Mouse (Mus musculus) ES-Bruce4 (cell line): ENCODE data around the gene Mok. TPM values are rescaled to one million over a fixed set of nuclear protein-coding genes. Genes with fewer than 3 reads are reported as not detected.

Experiments used
- H3K27ac ChIP-seq: 2 replicates; pipeline ENCODE4 v1.5.1; 2012; ENCODE audit warnings: low read length, inconsistent platforms; ENCODE audit not compliant: insufficient read depth
- H3K27me3 ChIP-seq: 2 replicates; pipeline ENCODE4 v1.6.1; 2012; ENCODE audit warnings: mild to moderate bottlenecking, low read length, inconsistent platforms; ENCODE audit not compliant: control insufficient read depth, poor library complexity, insufficient read depth, severe bottlenecking
- H3K36me3 ChIP-seq: 2 replicates; pipeline ENCODE4 v1.6.1; 2012; ENCODE audit warnings: inconsistent platforms, mild to moderate bottlenecking, low read length, moderate library complexity; ENCODE audit not compliant: control insufficient read depth, poor library complexity, insufficient read depth, severe bottlenecking
- H3K4me1 ChIP-seq: one replicate; pipeline ENCODE4 v1.8.1; 2011; ENCODE audit warnings: low read length; ENCODE audit not compliant: control insufficient read depth, insufficient read depth
- H3K4me3 ChIP-seq: 2 replicates; pipeline ENCODE4 v1.5.1; 2011; ENCODE audit warnings: low read depth, mild to moderate bottlenecking, low read length
- H3K9ac ChIP-seq: 2 replicates; pipeline ENCODE4 v1.6.1; 2012; ENCODE audit warnings: low read depth, mild to moderate bottlenecking, inconsistent platforms; ENCODE audit not compliant: poor library complexity, severe bottlenecking
- H3K9me3 ChIP-seq: replicated peaks from 2 replicates; pipeline ENCODE4 v1.6.1; 2012; ENCODE audit warnings: mild to moderate bottlenecking, low read length, inconsistent platforms; ENCODE audit not compliant: control insufficient read depth, poor library complexity, insufficient read depth, severe bottlenecking
- CTCF ChIP-seq: IDR thresholded peaks from one replicate; pipeline ENCODE4 v1.8.1; 2011; ENCODE audit warnings: low read depth, low read length
- EP300 ChIP-seq: IDR thresholded peaks from 2 replicates; pipeline ENCODE4 v1.6.1; 2011; ENCODE audit warnings: low read depth, low read length; ENCODE audit not compliant: insufficient read depth
- POLR2A ChIP-seq: IDR thresholded peaks from one replicate; pipeline ENCODE4 v1.8.1; 2011; ENCODE audit warnings: low read length; ENCODE audit not compliant: insufficient read depth
- polyA plus RNA-seq: library from polyadenylated mRNA; stranded (reverse); fragments of >200 nt; gene quantifications from 2 replicates; pipeline ENCODE4 v1.2.4, GENCODE M21; 2011; ENCODE audit warnings: low read depth; ENCODE audit not compliant: missing spikeins, insufficient read depth, insufficient read length

Mok gene
- 33.4 and 35.8 TPM in 2 replicates for polyA plus RNA-seq

DNA sequence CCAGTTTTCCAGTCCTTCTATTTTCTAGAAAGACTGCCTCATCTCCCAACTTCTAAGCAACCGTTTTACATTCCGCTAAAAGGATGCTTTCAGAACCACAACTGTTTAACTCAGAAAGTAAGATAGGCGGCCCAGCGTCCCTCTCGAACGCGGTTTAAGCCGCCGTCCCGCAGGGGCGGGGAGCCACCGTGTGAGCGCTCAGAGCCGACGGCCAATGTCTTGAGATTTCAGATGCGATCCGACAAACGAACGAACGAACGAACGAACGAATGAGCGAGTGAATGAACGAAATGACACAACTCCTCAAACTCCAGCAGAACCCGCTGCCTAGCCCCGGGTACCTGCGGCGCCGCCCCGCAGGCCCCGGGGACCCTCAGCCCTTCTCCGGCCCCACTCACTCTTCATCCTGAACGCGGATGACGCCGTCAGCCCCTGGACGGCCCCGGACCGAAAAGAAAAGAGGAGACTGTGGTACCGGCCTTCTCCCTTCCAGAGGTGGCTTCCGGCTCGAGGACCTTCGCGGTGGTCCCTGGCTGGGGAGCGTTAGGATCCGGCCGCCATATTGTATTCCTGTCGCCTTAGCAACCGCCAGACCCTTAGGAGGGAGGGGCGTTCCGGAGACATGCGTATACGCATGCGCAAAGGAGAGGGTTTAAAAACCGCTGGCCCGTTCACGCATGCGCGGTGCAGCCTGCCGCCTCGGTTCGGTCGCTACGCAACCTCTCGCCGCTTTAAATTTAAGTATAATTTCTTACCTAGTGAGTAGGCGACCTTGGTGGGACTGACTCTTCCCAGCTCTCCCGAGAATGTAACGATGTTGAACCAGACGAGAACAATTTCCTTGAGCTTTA lies at the start of gene Mok:
Mok (minus strand) TSS at position 592 of the 851 bp plus-strand sequence.
- H3K27me3 ChIP-seq: no peaks in the 10 kb centered on the region
- TF ChIP-seq POLR2A (no peak), EP300 (peak; percentile 38; the same call in 1 of the 2 replicates), CTCF (no peak)
- peak within 1 kb of the TSS; percentile 71 for H3K9ac ChIP-seq
- H3K4me3 ChIP-seq: peak within 1 kb of the TSS; percentile 91
- no peak within 1 kb of the TSS for H3K27ac ChIP-seq
- peaks cover 3% of the 10 kb centered on the region for H3K4me1 ChIP-seq
- no peaks in the 10 kb centered on the region for H3K9me3 ChIP-seq
- no peaks in the 10 kb centered on the region for H3K36me3 ChIP-seq

GRCm38 (mm10) chr12:110889036-110890020 lies 48.6 kb upstream of the Mok start, which contains the start of the genes Cinp and Tecpr2:
Gene Cinp, minus strand, starts transcription at chr12:110889145.
Gene Tecpr2, plus strand, starts transcription at chr12:110889264.
- Histone ChIP-seq H3K4me1 (no peaks in the 10 kb centered on the region), H3K4me3 (peak within 1 kb of the TSS; percentile 99), H3K27me3 (no peaks in the 10 kb centered on the region), H3K9me3 (no peaks in the 10 kb centered on the region), H3K9ac (peak within 1 kb of the TSS; percentile 84), H3K36me3 (no peaks in the 10 kb centered on the region), H3K27ac (no peak within 1 kb of the TSS)
- TF ChIP-seq EP300 (no peak), CTCF (no peak), POLR2A (peak; percentile 48)

- H3K4me3 ChIP-seq: peak overlapping the region; percentile 98
- no peaks in the 10 kb centered on the region; the same call in 1 of the 2 replicates for H3K36me3 ChIP-seq
- H3K27me3 ChIP-seq: no peaks in the 10 kb centered on the region
- no peak overlapping the region for H3K27ac ChIP-seq
- peak overlapping the region; percentile 84 for H3K9ac ChIP-seq
- no peak for TF ChIP-seq EP300
- TF ChIP-seq POLR2A: no peak
- TF ChIP-seq CTCF: no peak
- H3K9me3 ChIP-seq: no peaks in the 10 kb centered on the region
- no peaks in the 10 kb centered on the region for H3K4me1 ChIP-seq
Measured at GRCm38 (mm10) chr12:110888606-110889005, 47.9 kb upstream of the Mok start.

- H3K9ac ChIP-seq: peak overlapping the region; percentile 84
- H3K4me3 ChIP-seq: peak overlapping the region; percentile 98
- no peaks in the 10 kb centered on the region for H3K9me3 ChIP-seq
- no peaks in the 10 kb centered on the region for H3K4me1 ChIP-seq
- H3K27ac ChIP-seq: no peak overlapping the region
- no peak for TF ChIP-seq POLR2A
- no peak for TF ChIP-seq EP300
- TF ChIP-seq CTCF: no peak
- H3K36me3 ChIP-seq: no peaks in the 10 kb centered on the region; the same call in 1 of the 2 replicates
- H3K27me3 ChIP-seq: no peaks in the 10 kb centered on the region
Measured at GRCm38 (mm10) chr12:110888106-110888505, 47.4 kb upstream of the Mok start.

- Histone ChIP-seq H3K4me3 (no peak overlapping the region), H3K9me3 (no peaks in the 10 kb centered on the region), H3K4me1 (no peaks in the 10 kb centered on the region), H3K27ac (no peak overlapping the region), H3K27me3 (no peaks in the 10 kb centered on the region), H3K36me3 (peaks cover 3% of the 10 kb centered on the region; the same call in 1 of the 2 replicates), H3K9ac (no peak overlapping the region)
- TF ChIP-seq POLR2A: no peak
- no peak for TF ChIP-seq EP300
- no peak for TF ChIP-seq CTCF
Measured at GRCm38 (mm10) chr12:110885251-110885650, 44.5 kb upstream of the Mok start.
